Mouse (Mus musculus): ENCODE measurements around the gene Cgn. TPM values are rescaled to one million over a fixed set of nuclear protein-coding genes. Genes with fewer than 3 reads are reported as not detected.

The Cgn gene
- polyA plus RNA-seq (2012; rRNA removed), result 4.2 and 7.0 TPM in 2 replicates

DNA sequence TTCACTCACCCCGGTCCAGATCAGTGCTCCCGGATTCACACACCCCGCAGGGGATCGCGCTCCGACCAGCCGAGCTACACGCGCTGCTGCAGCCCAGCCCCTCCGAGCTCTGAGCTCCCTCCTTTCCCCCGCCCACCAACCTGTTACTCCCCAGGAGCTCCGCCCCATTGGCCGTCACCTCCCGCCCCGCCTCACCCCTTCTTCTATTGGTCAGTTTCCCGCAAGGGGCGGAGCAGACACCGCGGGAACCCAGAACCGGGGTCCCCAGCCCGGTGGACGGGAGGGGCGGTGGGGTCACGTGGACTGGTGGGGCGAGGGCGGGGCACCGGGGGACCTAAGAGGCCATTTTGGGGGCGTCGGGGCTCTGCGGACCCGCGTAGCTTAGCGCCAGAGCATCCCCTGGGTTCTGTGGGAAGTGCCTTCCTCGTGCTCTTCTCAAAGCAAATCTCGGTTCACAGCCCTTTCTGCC lies at the start of gene Cgn:
Cgn (minus strand) TSS at position 126 of the 469 bp plus-strand sequence.
- TF ChIP-seq CTCF (IDR thresholded peaks at IDR 0.05; ENCODE audit: borderline replicate concordance, extremely low read depth, insufficient read depth, insufficient read length) (no peak), POLR2A (IDR thresholded peaks at IDR 0.05; ENCODE audit: borderline replicate concordance, extremely low read depth, insufficient read depth, insufficient read length, poor library complexity, severe bottlenecking) (peak; percentile 80; the same call in 1 of the 2 replicates)
- peak; percentile 99 for DNase-seq (ENCODE audit: low read depth)

GRCm38 (mm10) chr3:94835396-94835795 lies 49.1 kb upstream of the Cgn start:
- no peak for DNase-seq (ENCODE audit: low read depth)
- TF ChIP-seq CTCF (IDR thresholded peaks at IDR 0.05; ENCODE audit: borderline replicate concordance, extremely low read depth, insufficient read depth, insufficient read length), result no peak
- no peak for TF ChIP-seq POLR2A (IDR thresholded peaks at IDR 0.05; ENCODE audit: borderline replicate concordance, extremely low read depth, insufficient read depth, insufficient read length, poor library complexity, severe bottlenecking)

DNA sequence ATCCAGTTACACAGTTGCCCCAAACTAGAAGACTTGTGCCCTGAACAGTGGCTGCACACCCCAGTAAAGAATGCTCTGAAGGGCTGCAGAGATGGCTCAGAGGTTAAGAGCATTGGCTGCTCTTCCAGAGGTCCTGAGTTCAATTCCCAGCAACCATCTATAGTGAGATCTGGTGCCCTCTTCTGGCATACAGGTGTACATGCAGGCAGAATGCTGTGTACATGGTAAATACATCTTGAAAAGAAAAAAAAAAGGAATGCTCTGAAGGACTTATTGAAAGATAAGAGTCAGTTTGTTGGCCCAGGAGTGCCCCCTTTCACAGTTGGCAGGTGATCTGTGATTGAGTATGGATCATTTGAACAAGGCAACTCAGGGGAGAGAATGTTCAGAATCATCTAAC lies 47.1 kb upstream of the Cgn start:
- no peak for TF ChIP-seq CTCF (IDR thresholded peaks at IDR 0.05; ENCODE audit: borderline replicate concordance, extremely low read depth, insufficient read depth, insufficient read length)
- no peak for TF ChIP-seq POLR2A (IDR thresholded peaks at IDR 0.05; ENCODE audit: borderline replicate concordance, extremely low read depth, insufficient read depth, insufficient read length, poor library complexity, severe bottlenecking)

GRCm38 (mm10) chr3:94832701-94833100 lies 46.4 kb upstream of the Cgn start:
- TF ChIP-seq CTCF (IDR thresholded peaks at IDR 0.05; ENCODE audit: borderline replicate concordance, extremely low read depth, insufficient read depth, insufficient read length) (no peak), POLR2A (IDR thresholded peaks at IDR 0.05; ENCODE audit: borderline replicate concordance, extremely low read depth, insufficient read depth, insufficient read length, poor library complexity, severe bottlenecking) (no peak)

More for the DNA sequence above, 47.1 kb upstream of the Cgn start:
- DNase-seq (ENCODE audit: low read depth), result no peak

DNA sequence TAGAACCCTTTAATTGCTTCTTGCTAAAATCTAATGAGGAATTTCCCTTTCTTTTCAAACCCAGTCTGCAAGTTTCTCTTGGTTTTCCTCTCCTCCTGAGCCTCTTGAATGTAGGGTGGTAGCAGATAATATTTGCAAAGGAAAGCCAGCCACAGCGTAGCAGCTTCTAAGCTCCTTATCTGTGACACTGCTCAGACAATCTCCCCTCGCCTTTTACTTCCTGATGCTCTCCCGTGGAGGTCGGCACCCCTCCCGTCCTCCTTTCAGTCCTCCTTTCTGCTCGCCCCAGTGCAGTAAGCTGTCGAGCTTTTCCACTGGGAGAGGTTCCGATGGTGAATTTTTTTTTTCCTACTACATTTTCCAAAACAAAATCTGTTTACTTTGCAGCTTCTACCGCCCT lies 45.8 kb upstream of the Cgn start:
- TF ChIP-seq POLR2A (IDR thresholded peaks at IDR 0.05; ENCODE audit: borderline replicate concordance, extremely low read depth, insufficient read depth, insufficient read length, poor library complexity, severe bottlenecking) (no peak), CTCF (IDR thresholded peaks at IDR 0.05; ENCODE audit: borderline replicate concordance, extremely low read depth, insufficient read depth, insufficient read length) (no peak)
- DNase-seq (ENCODE audit: low read depth), result no peak

More at GRCm38 (mm10) chr3:94832701-94833100, 46.4 kb upstream of the Cgn start:
- DNase-seq (ENCODE audit: low read depth), result no peak

DNA sequence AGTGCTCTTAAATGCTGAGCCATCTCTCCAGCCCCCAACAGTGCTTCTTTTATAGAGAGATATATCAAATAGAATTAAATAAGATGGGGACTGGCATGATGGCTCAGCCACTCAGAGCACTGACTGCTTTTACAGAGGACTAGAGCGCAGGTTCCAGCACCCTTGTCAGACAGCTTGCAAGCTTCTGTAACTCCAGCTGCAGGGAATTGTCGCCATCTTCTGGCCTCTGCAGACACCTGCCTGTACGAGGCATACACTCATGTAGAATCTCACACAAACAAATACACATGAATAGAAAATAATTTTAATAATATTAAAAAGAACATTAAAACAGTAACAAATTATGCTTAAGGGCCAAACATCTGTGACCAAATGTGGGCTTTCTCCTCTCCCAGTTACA lies 37.8 kb upstream of the Cgn start:
- TF ChIP-seq POLR2A (IDR thresholded peaks at IDR 0.05; ENCODE audit: borderline replicate concordance, extremely low read depth, insufficient read depth, insufficient read length, poor library complexity, severe bottlenecking), result no peak
- TF ChIP-seq CTCF (IDR thresholded peaks at IDR 0.05; ENCODE audit: borderline replicate concordance, extremely low read depth, insufficient read depth, insufficient read length), result no peak

DNA sequence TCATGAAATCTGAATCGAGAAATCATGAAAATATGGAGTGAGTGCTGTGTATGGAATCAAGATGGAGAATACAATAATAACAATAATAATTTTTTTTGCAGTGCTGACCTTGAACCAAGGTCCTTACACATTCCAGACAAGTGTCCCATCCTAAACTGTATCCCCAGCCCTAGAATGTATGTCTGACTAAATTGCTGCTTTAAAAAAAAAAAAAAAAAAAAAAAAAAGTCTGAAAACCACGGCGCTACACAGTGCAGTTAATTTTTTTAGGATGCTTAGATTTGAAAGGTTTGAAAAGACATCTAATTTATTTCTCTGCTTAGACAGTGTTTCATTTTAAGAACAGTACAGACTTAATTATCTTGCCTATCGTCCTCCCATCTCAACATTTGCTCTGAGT lies 35.8 kb upstream of the Cgn start:
- no peak for DNase-seq (ENCODE audit: low read depth)
- TF ChIP-seq POLR2A (IDR thresholded peaks at IDR 0.05; ENCODE audit: borderline replicate concordance, extremely low read depth, insufficient read depth, insufficient read length, poor library complexity, severe bottlenecking) (no peak), CTCF (IDR thresholded peaks at IDR 0.05; ENCODE audit: borderline replicate concordance, extremely low read depth, insufficient read depth, insufficient read length) (no peak)

More for the DNA sequence above, 37.8 kb upstream of the Cgn start:
- no peak for DNase-seq (ENCODE audit: low read depth)

DNA sequence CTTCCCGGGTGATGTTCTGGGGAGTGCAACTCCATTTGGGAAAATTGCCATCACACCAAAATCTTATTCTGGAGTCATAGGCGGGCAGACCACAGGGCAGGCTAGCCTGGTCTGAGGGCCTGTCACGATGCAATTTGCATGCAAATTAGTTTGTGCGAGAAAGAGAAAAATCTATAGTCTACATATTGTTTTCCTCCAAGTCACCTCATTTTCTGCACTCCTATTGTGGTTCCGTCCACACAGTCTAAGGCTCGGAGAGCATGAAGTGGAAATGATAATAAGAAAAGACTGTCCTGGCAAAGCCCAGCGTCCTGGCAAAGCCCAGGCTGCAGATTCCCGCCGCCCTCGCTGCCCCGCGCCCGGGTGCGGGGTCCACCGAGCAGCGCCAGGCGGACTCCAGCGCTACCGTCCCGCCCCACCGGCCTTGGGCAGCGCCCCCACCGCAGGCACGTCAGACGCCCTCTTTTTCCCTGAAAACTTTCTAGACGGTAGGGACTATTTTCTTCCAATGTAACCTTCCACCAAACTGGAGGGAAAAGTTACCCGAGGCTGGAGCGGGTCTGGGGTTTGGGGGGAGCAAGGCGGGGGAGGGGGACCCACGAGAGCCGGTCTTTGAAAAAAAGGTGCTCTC lies 34.8 kb upstream of the Cgn start:
- peak; percentile 90 for DNase-seq (ENCODE audit: low read depth)
- peak; percentile 54 for TF ChIP-seq POLR2A (IDR thresholded peaks at IDR 0.05; ENCODE audit: borderline replicate concordance, extremely low read depth, insufficient read depth, insufficient read length, poor library complexity, severe bottlenecking)
- no peak for TF ChIP-seq CTCF (IDR thresholded peaks at IDR 0.05; ENCODE audit: borderline replicate concordance, extremely low read depth, insufficient read depth, insufficient read length)

DNA sequence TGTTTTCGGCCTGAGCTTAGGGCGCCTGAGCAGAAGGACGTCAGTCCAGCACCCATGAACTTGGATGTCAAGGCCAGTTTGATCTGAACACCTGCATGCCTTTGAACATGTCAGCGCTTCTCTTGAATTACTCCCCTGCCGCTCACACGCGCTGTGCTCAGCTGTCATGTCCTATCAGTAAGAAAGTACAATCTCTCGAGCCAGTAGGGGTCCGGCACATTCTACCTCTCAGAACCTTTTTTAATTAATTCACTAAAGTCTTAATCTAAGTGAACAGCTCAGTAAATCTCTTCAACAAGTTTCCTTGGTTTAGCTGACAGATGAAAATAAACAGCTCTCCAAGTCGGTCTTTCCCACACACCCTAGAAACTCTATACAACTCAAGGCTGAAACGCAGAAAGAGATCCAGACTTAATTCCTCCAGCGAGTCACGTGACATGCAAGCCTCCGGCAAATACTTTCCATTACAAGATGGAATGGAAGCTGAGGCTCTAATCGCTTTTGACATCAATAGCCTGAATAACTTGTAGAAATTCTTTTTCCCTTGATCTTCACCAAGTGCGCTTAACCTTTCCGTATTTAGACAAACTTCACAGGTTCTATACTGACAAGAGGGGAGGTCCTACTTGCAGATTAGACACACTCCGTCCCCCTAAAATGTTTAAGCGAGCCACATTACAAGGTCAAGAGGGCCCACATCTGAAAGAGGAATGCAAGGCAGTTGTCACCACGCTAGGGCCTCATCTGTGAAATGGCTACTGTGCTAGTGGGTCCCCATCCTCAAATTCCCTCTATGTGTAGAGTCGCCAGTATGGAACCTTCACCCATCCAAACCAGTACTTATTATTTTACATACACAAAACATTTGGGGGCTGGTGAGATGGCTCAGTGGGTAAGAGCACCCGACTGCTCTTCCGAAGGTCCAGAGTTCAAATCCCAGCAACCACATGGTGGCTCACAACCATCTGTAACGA lies 33.4 kb upstream of the Cgn start:
- peak; percentile 50 for DNase-seq (ENCODE audit: low read depth)
- no peak for TF ChIP-seq POLR2A (IDR thresholded peaks at IDR 0.05; ENCODE audit: borderline replicate concordance, extremely low read depth, insufficient read depth, insufficient read length, poor library complexity, severe bottlenecking)
- no peak for TF ChIP-seq CTCF (IDR thresholded peaks at IDR 0.05; ENCODE audit: borderline replicate concordance, extremely low read depth, insufficient read depth, insufficient read length)

GRCm38 (mm10) chr3:94817731-94818130 lies 31.4 kb upstream of the Cgn start:
- no peak for DNase-seq (ENCODE audit: low read depth)
- no peak for TF ChIP-seq CTCF (IDR thresholded peaks at IDR 0.05; ENCODE audit: borderline replicate concordance, extremely low read depth, insufficient read depth, insufficient read length)
- TF ChIP-seq POLR2A (IDR thresholded peaks at IDR 0.05; ENCODE audit: borderline replicate concordance, extremely low read depth, insufficient read depth, insufficient read length, poor library complexity, severe bottlenecking), result no peak

DNA sequence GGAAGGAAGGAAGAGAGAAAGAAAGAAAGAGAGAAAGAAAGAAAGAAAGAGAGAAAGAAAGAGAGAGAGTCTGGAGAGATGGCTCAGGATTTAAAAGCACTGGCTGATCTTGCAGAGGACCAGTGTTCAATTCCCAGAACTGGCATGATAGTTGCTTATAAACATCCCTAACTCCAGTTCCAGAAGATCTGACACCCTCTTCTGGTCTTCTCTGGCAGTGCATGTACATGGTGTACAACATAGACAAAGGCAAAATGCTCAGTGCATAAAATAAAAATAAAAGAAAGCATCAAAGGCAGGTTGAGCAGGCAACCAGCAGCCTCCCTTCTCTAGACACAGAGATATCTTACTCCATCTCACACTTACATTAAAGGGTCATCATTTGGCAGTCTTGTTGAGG lies 29.3 kb upstream of the Cgn start:
- DNase-seq (ENCODE audit: low read depth), result no peak

More for the DNA sequence above, 29.3 kb upstream of the Cgn start:
- TF ChIP-seq CTCF (IDR thresholded peaks at IDR 0.05; ENCODE audit: borderline replicate concordance, extremely low read depth, insufficient read depth, insufficient read length), result no peak
- TF ChIP-seq POLR2A (IDR thresholded peaks at IDR 0.05; ENCODE audit: borderline replicate concordance, extremely low read depth, insufficient read depth, insufficient read length, poor library complexity, severe bottlenecking), result no peak
